Mouse (Mus musculus): ENCODE results near the gene Mrpl58.
A peak's percentile ranks its signal among the peaks of the same experiment; 100 is the strongest.

Gene Mrpl58

GRCm38 (mm10) chr11:115403338-115404124, at the start of gene Mrpl58:
Gene Mrpl58, plus strand, starts transcription at chr11:115403752.
- peak; percentile 86 for DNase-seq (ENCODE audit: low spot score)

- peak; percentile 95 for DNase-seq (ENCODE audit: low spot score)
Measured at GRCm38 (mm10) chr11:115354183-115354582, 49.4 kb upstream of the Mrpl58 start.

- DNase-seq (ENCODE audit: low spot score), result peak; percentile 87
Measured at GRCm38 (mm10) chr11:115358468-115358867, 45.1 kb upstream of the Mrpl58 start.

GRCm38 (mm10) chr11:115359293-115359692, 44.3 kb upstream of the Mrpl58 start:
- no peak for DNase-seq (ENCODE audit: low spot score)

GRCm38 (mm10) chr11:115359726-115360125, 43.8 kb upstream of the Mrpl58 start:
- no peak for DNase-seq (ENCODE audit: low spot score)

GRCm38 (mm10) chr11:115364136-115364535, 39.4 kb upstream of the Mrpl58 start:
- DNase-seq (ENCODE audit: low spot score), result no peak

GRCm38 (mm10) chr11:115366039-115366705, 37.4 kb upstream of the Mrpl58 start:
- no peak for DNase-seq (ENCODE audit: low spot score)

GRCm38 (mm10) chr11:115366706-115367394, 36.7 kb upstream of the Mrpl58 start:
- no peak for DNase-seq (ENCODE audit: low spot score)

- DNase-seq (ENCODE audit: low spot score), result peak; percentile 84
Measured at GRCm38 (mm10) chr11:115367395-115367944, 36.1 kb upstream of the Mrpl58 start, which contains the start of gene Hid1. Gene Hid1, minus strand, starts transcription at chr11:115367756.

- DNase-seq (ENCODE audit: low spot score), result no peak
Measured at GRCm38 (mm10) chr11:115370368-115370767, 33.2 kb upstream of the Mrpl58 start.

GRCm38 (mm10) chr11:115371354-115371753, 32.2 kb upstream of the Mrpl58 start:
- DNase-seq (ENCODE audit: low spot score), result no peak

GRCm38 (mm10) chr11:115372015-115372414, 31.5 kb upstream of the Mrpl58 start:
- no peak for DNase-seq (ENCODE audit: low spot score)

GRCm38 (mm10) chr11:115372737-115373136, 30.8 kb upstream of the Mrpl58 start:
- DNase-seq (ENCODE audit: low spot score), result no peak

GRCm38 (mm10) chr11:115373805-115374694, 29.5 kb upstream of the Mrpl58 start:
- peak; percentile 67 for DNase-seq (ENCODE audit: low spot score)

GRCm38 (mm10) chr11:115374695-115375425, 28.7 kb upstream of the Mrpl58 start:
- DNase-seq (ENCODE audit: low spot score), result no peak

GRCm38 (mm10) chr11:115376722-115377121, 26.8 kb upstream of the Mrpl58 start:
- no peak for DNase-seq (ENCODE audit: low spot score)

- DNase-seq (ENCODE audit: low spot score), result no peak
Measured at GRCm38 (mm10) chr11:115377254-115377653, 26.3 kb upstream of the Mrpl58 start.

GRCm38 (mm10) chr11:115377854-115378253, 25.7 kb upstream of the Mrpl58 start:
- DNase-seq (ENCODE audit: low spot score), result no peak

- DNase-seq (ENCODE audit: low spot score), result no peak
Measured at GRCm38 (mm10) chr11:115381276-115381675, 22.3 kb upstream of the Mrpl58 start.

GRCm38 (mm10) chr11:115381743-115382539, 21.6 kb upstream of the Mrpl58 start, which contains the start of gene Cdr2l:
Gene Cdr2l, plus strand, starts transcription at chr11:115381916.
- DNase-seq (ENCODE audit: low spot score), result peak; percentile 91

Measured in retina, embryonic 14.5 days (tissue).